Mouse (Mus musculus): ENCODE measurements around the gene Gjb3. TPM values are rescaled to one million over a fixed set of nuclear protein-coding genes. Genes with fewer than 3 reads are reported as not detected.

Gjb3 gene
- polyA plus RNA-seq (2012; fragmentation: generic; extraction: Trizol) = 0.61 TPM

- TF ChIP-seq POLR2AphosphoS2 (IDR thresholded peaks at IDR 0.05; ENCODE audit: insufficient read length, low read depth) (no peak), MYOG (IDR thresholded peaks at IDR 0.05; ENCODE audit: control insufficient read depth in 1 of 3, insufficient read depth in 1 of 3, insufficient read length in 2 of 3, low read depth in 2 of 3) (no peak)
- Histone ChIP-seq H3ac (ENCODE audit: control insufficient read depth, insufficient read length) (no peak within 1 kb of the TSS), H3K4me2 (ENCODE audit: low read depth) (no peak within 1 kb of the TSS), H3K79me2 (ENCODE audit: control insufficient read depth, insufficient read depth) (no peaks in the 10 kb centered on the region), H3K27me3 (ENCODE audit: control insufficient read depth, insufficient read depth, insufficient read length) (no peaks in the 10 kb centered on the region), H3K4me3 (no peak within 1 kb of the TSS), H3K36me3 (ENCODE audit: control insufficient read depth, insufficient read depth) (no peaks in the 10 kb centered on the region)
These were observed at the start of gene Gjb3 for GRCm38 (mm10) chr4:127330181-127331100. Gjb3 (minus strand) TSS chr4:127330844.

- Histone ChIP-seq H3K27me3 (ENCODE audit: control insufficient read depth, insufficient read depth, insufficient read length) (no peaks in the 10 kb centered on the region), H3ac (ENCODE audit: control insufficient read depth, insufficient read length) (no peak overlapping the region), H3K4me3 (no peak overlapping the region), H3K4me2 (ENCODE audit: low read depth) (no peak overlapping the region), H3K79me2 (ENCODE audit: control insufficient read depth, insufficient read depth) (no peaks in the 10 kb centered on the region), H3K36me3 (ENCODE audit: control insufficient read depth, insufficient read depth) (no peaks in the 10 kb centered on the region)
- TF ChIP-seq MAX (IDR thresholded peaks at IDR 0.05; ENCODE audit: low read depth) (no peak), MYOG (IDR thresholded peaks at IDR 0.05; ENCODE audit: control insufficient read depth in 1 of 3, insufficient read depth in 1 of 3, insufficient read length in 2 of 3, low read depth in 2 of 3) (no peak), E2F4 (IDR thresholded peaks at IDR 0.05; ENCODE audit: insufficient read depth) (no peak), SRF (IDR thresholded peaks at IDR 0.05; ENCODE audit: control insufficient read depth, insufficient read length, low read depth) (no peak), USF1 (IDR thresholded peaks at IDR 0.05; ENCODE audit: low read depth) (no peak), REST (IDR thresholded peaks at IDR 0.05; ENCODE audit: insufficient read depth, insufficient read length) (no peak), CEBPB (IDR thresholded peaks at IDR 0.05; ENCODE audit: insufficient read depth, poor library complexity, severe bottlenecking) (no peak), TCF12 (IDR thresholded peaks at IDR 0.05; ENCODE audit: insufficient read depth, poor library complexity, severe bottlenecking) (no peak), POLR2A (IDR thresholded peaks at IDR 0.05; ENCODE audit: insufficient read length, low read depth) (no peak), TCF3 (IDR thresholded peaks at IDR 0.05; ENCODE audit: insufficient read length, low read depth) (no peak), MYOD1 (IDR thresholded peaks at IDR 0.05; ENCODE audit: control insufficient read depth in 1 of 3, insufficient read length in 2 of 3, low read depth in 2 of 3) (no peak)
These were observed 46.7 kb upstream of the Gjb3 start for GRCm38 (mm10) chr4:127377344-127377743.

GRCm38 (mm10) chr4:127375541-127376177 is 45.0 kb upstream of the Gjb3 start:
- Histone ChIP-seq H3K79me2 (ENCODE audit: control insufficient read depth, insufficient read depth) (no peaks in the 10 kb centered on the region), H3K36me3 (ENCODE audit: control insufficient read depth, insufficient read depth) (no peaks in the 10 kb centered on the region), H3ac (ENCODE audit: control insufficient read depth, insufficient read length) (no peak overlapping the region), H3K27me3 (ENCODE audit: control insufficient read depth, insufficient read depth, insufficient read length) (no peaks in the 10 kb centered on the region), H3K4me3 (no peak overlapping the region), H3K4me2 (ENCODE audit: low read depth) (no peak overlapping the region)
- no peak for TF ChIP-seq TCF3 (IDR thresholded peaks at IDR 0.05; ENCODE audit: insufficient read length, low read depth)
- no peak for TF ChIP-seq MYOG (IDR thresholded peaks at IDR 0.05; ENCODE audit: control insufficient read depth in 1 of 3, insufficient read depth in 1 of 3, insufficient read length in 2 of 3, low read depth in 2 of 3)
- TF ChIP-seq POLR2A (IDR thresholded peaks at IDR 0.05; ENCODE audit: insufficient read length, low read depth) = no peak
- no peak for TF ChIP-seq POLR2AphosphoS2 (IDR thresholded peaks at IDR 0.05; ENCODE audit: insufficient read length, low read depth)
- TF ChIP-seq TCF12 (IDR thresholded peaks at IDR 0.05; ENCODE audit: insufficient read depth, poor library complexity, severe bottlenecking) = no peak
- no peak for TF ChIP-seq REST (IDR thresholded peaks at IDR 0.05; ENCODE audit: insufficient read depth, insufficient read length)
- no peak for TF ChIP-seq CEBPB (IDR thresholded peaks at IDR 0.05; ENCODE audit: insufficient read depth, poor library complexity, severe bottlenecking)
- TF ChIP-seq E2F4 (IDR thresholded peaks at IDR 0.05; ENCODE audit: insufficient read depth) = no peak
- no peak for TF ChIP-seq MYOD1 (IDR thresholded peaks at IDR 0.05; ENCODE audit: control insufficient read depth in 1 of 3, insufficient read length in 2 of 3, low read depth in 2 of 3)

- no peak overlapping the region for H3K4me3 ChIP-seq
- no peak overlapping the region for H3ac ChIP-seq (ENCODE audit: control insufficient read depth, insufficient read length)
- no peaks in the 10 kb centered on the region for H3K36me3 ChIP-seq (ENCODE audit: control insufficient read depth, insufficient read depth)
- no peak overlapping the region for H3K4me2 ChIP-seq (ENCODE audit: low read depth)
- no peaks in the 10 kb centered on the region for H3K79me2 ChIP-seq (ENCODE audit: control insufficient read depth, insufficient read depth)
- TF ChIP-seq MYOG (IDR thresholded peaks at IDR 0.05; ENCODE audit: control insufficient read depth in 1 of 3, insufficient read depth in 1 of 3, insufficient read length in 2 of 3, low read depth in 2 of 3) (no peak), USF1 (IDR thresholded peaks at IDR 0.05; ENCODE audit: low read depth) (no peak), TCF3 (IDR thresholded peaks at IDR 0.05; ENCODE audit: insufficient read length, low read depth) (no peak), MAX (IDR thresholded peaks at IDR 0.05; ENCODE audit: low read depth) (no peak), REST (IDR thresholded peaks at IDR 0.05; ENCODE audit: insufficient read depth, insufficient read length) (no peak), POLR2AphosphoS2 (IDR thresholded peaks at IDR 0.05; ENCODE audit: insufficient read length, low read depth) (no peak), MYOD1 (IDR thresholded peaks at IDR 0.05; ENCODE audit: control insufficient read depth in 1 of 3, insufficient read length in 2 of 3, low read depth in 2 of 3) (no peak), SRF (IDR thresholded peaks at IDR 0.05; ENCODE audit: control insufficient read depth, insufficient read length, low read depth) (no peak), POLR2A (IDR thresholded peaks at IDR 0.05; ENCODE audit: insufficient read length, low read depth) (no peak), E2F4 (IDR thresholded peaks at IDR 0.05; ENCODE audit: insufficient read depth) (no peak), TCF12 (IDR thresholded peaks at IDR 0.05; ENCODE audit: insufficient read depth, poor library complexity, severe bottlenecking) (no peak), CEBPB (IDR thresholded peaks at IDR 0.05; ENCODE audit: insufficient read depth, poor library complexity, severe bottlenecking) (no peak)
- H3K27me3 ChIP-seq (ENCODE audit: control insufficient read depth, insufficient read depth, insufficient read length) = no peaks in the 10 kb centered on the region
These were observed 44.0 kb upstream of the Gjb3 start for GRCm38 (mm10) chr4:127374645-127375044.
